Mouse (Mus musculus) adrenal gland, adult 18-20 months (tissue): ENCODE data around the gene Slc23a2. TPM values are rescaled to one million over a fixed set of nuclear protein-coding genes. Genes with fewer than 3 reads are reported as not detected.

Experiments
- DNase-seq, 2 experiments: peaks; one replicate each; pipeline ENCODE4 v3.0.0; 2021 to 2022; ENCODE audit warnings: low spot score in 2 of 2
- total RNA-seq, 2 experiments: library from RNA; stranded (reverse); gene quantifications; 1 replicate in 1 of 2; 2 replicates in 1 of 2; pipeline ENCODE4 v1.2.3; 2021

Slc23a2 gene
- total RNA-seq, 2 experiments from 2014 or later: 239 to 346 TPM

DNA sequence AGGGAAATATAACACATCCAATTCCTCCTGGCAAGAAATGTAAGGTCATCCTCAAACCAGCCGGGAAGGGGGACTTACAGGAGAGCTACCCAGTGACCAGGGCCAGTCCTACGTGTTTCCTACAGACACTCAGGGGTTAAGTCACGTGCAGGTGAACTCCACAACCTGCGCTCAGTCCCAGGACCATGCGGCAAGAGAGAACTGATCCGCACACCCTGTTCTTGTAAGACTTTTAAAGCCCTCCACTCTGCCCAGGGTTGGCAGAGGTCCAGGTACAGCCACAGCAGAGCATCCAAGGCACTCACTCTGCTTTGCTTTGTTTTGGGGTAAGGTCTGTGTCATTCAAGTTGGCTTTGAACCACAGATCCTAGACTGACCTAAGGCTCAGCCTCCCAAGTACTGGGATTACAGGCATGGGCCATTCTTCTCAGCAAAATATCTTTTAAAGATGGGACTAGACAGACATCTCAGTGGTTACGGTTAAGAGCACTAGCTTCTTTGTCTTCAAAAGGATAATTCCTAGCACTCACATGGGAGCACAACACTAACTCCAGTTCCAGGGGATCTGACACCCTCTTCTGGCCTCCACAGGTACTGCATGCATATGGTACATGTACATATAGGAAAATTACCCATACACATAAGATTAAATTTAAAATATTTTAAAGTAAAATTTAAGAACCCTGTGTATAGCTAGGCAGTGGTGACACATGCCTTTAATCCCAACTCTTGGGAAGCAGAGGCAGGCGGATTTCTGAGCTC is 8.9 kb downstream of the Slc23a2 start:
- DNase-seq: no peak

- no peak for DNase-seq
Observed at GRCm38 (mm10) chr2:132134758-132135157, 10.2 kb downstream of the Slc23a2 start.

- no peak for DNase-seq
Observed at GRCm38 (mm10) chr2:132133436-132133835, 11.5 kb downstream of the Slc23a2 start.

DNA sequence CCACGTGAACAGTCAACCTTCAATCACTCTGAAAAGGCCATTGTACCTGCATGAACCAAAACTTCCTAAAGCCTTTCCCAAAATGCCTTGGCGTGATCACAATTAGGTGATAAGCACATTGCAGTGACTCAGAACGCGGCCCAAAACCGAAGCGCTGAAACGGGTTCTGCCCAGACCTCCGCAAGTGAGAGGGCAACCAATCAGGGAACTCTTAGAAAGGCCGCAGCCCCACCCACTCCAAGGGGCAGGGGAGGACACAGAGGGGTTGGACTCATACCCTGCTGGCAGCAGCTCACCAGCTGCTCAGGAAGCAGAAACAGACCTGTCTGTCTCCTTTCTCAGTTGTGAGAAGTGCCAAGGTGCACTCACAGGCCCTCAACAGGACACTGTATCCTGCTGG is 13.6 kb downstream of the Slc23a2 start:
- DNase-seq: peak; percentile 50 to 57

- no peak for DNase-seq
Observed at GRCm38 (mm10) chr2:132129980-132130379, 14.9 kb downstream of the Slc23a2 start.

DNA sequence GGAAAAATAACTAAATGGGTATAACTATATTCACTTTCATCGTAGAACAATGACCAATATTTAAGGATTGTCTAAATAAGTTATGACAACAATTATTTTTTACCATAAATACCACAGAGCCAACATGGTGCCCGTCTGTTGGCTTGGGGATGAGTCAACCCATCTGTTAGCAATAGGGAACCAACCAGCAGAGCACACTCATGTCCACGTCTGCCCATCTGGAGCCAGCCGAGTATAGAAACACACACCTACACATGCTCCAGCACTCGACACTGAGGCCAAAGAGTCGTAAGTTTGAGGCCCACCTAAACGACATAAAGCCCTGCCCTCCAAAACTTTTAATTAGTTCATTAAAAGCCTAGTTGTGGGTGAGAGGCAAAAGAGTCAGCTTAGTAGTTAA is 15.7 kb downstream of the Slc23a2 start:
- DNase-seq: no peak

- no peak for DNase-seq
Observed at GRCm38 (mm10) chr2:132127904-132128303, 17.0 kb downstream of the Slc23a2 start.

DNA sequence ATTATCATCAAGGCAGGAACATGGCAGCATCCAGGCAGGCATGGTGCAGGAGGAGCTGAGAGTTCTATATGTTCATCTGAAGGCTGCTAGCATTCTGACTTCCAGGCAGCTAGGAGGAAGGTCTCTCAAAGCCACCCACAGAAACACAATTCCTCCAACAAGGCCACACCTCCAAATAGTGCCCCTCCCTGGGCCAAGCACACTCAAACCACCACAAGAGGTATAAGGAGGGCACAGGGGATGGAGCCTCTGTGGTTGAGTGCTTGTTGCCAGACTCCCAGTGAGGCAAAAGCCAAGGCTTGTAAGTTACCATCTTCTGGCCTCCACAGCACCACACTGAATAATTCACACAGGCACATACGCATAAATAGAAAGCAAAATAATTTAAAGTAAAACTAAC is 18.6 kb downstream of the Slc23a2 start:
- no peak for DNase-seq

DNA sequence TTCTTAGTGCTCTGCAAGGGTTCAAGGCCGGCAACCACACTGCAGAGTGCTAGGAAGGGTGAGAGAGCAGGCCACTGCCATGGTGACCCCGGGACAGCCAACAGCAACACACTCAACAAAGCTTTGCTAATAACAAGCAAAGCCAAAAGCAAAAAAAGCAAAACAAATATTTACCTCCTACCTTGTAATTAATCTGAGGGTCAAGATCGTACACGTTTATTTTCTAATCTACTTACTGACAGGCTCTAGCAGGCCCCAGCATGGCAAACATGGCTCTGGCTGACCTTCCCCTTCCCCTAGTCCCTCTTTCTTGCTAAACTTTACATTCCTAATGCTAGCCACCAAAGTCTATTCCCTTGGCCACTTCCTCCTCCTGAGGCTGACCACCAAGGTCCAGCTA is 21.8 kb downstream of the Slc23a2 start:
- no peak for DNase-seq

GRCm38 (mm10) chr2:132121050-132121449 is 23.9 kb downstream of the Slc23a2 start:
- no peak for DNase-seq

- DNase-seq: no peak
Observed at GRCm38 (mm10) chr2:132118646-132119045, 26.3 kb downstream of the Slc23a2 start.

DNA sequence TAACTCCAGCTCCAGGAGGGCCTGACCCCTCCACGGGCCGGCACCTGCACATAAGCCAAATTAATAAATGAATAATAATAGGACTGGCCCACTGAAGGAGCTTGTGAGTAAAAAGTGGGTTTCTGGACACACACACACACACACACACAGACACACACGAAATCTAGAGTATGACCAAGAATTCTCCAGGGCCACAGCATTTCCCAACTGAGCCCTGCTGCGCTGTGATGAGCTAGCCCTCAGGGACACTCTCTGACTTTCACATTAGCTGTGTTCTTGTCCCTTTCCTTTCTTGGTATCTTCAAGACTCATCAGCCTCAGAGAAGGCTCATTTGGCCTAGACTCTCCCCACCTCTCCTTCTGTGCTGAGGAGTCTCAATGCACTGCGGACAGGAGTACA is 29.0 kb downstream of the Slc23a2 start:
- no peak for DNase-seq

- DNase-seq: no peak
Observed at GRCm38 (mm10) chr2:132115344-132115743, 29.6 kb downstream of the Slc23a2 start.

DNA sequence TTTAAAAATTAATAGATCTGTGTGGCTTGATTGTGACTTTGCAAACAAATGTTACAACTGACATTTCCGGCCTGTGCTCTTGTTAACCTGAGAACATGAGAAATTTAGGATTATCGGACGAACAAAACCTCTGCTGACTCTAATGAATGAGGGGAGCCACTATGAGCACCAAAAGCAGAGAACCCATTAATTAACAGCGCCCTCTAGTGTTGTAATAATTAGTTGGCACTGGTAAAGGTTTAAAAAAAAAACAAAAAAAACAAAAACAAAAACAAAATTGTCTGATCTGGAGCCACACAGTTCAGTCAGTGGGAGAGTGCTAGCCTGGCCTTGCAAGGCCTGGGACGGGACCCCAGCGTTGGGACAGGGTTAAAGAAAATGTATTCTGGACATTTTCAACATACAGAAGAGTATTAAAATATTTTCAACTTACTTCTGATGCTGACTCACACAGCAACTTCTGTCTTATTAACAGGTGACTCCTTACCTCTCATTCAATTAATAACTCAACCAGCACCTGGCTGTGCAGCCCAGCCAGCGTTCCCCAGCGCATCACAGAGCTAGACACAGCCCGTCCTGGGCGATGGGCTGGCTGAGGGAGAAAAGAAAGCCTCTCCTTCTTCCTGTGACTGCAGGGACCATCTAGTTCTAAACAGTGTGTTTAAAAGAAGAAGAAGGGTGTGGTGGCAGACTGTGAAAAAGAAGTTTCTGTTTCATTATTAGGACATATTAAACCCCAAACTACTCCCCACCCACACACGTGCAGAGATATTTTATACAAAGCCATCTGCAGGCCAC is 30.7 kb downstream of the Slc23a2 start:
- DNase-seq: no peak

GRCm38 (mm10) chr2:132112319-132112718 is 32.6 kb downstream of the Slc23a2 start:
- DNase-seq: no peak

DNA sequence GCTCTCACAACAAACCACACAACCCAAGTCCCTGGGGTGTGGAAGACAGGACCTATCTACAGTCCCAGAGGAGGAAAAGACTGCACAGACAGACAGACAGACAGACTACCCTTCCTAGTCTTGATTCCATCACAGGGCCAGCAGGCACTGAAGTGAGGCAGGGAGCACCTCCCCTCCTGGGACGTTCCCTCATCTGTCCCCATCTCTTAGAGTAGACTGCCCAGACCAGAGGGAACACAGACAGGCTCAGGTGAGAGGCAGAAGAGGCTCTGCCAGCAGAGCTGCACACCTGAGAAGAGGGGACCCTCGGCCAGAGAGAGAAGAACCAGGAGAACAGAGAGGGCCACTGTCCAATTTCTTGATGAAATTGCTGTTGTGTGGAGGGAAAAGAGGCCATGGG is 33.0 kb downstream of the Slc23a2 start:
- no peak for DNase-seq

DNA sequence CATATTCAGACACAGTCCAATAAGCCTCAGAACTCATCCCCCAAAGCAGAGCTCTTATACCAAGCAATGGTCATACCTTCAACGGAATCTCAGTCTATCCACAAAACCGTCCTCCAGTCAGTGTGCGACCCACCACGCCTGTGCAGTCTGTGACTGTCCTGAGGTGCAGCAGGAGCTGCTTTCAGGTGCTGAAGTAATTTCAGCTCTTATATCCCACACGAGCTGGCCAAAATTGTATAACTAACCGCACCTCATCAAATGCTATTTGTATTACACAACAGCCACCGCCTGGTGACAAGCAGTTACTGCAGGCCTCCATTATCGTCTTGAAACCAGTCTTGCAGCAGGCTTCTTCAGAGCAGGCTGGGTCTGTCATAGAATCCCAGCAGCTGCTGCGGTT is 33.6 kb downstream of the Slc23a2 start:
- DNase-seq: no peak

GRCm38 (mm10) chr2:132110702-132111101 is 34.2 kb downstream of the Slc23a2 start:
- DNase-seq: no peak

GRCm38 (mm10) chr2:132108988-132109387 is 35.9 kb downstream of the Slc23a2 start:
- DNase-seq: no peak

DNA sequence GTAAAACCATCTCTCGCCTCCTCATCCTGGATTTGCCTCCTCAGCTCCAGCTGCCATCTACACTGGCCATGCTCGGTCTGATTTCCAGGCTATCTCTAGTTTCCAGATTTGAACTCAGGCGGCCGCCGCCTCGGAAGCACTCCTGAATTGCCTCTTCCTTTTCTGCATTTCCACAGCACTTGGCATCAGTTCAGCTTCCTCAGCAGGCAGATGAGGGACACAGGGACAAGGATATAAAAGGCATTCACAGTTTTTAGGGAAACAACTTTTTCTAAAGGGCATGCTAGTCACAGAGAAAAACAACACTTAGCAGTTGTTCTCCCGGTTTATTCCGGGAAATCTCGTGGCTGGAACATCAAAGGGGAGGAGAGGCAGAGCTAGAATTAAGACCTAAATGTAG is 37.3 kb downstream of the Slc23a2 start:
- peak in 1 of 2 experiments; percentile 54 for DNase-seq

DNA sequence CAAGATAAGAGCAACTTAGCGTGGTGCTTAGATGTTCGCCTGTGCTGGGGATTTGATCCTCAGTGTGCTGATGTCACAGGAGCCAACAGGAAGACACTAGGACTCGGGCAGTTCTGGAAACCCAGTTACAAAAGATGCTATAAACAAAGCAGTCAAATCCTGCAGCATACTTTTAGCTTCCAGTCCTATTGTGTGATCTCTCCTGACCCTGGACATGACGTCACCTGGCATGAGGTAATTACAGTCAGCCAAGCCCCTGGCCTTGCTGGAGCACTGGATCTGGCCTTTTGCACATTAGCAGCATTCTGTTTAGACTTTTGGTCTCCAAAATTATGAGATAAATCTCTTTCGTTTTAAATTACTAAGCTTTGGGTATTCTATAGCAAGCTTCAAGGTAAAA is 38.8 kb downstream of the Slc23a2 start:
- no peak for DNase-seq

- DNase-seq: peak in 1 of 2 experiments; percentile 45
Observed at GRCm38 (mm10) chr2:132103265-132103664, 41.6 kb downstream of the Slc23a2 start.
